Mouse (Mus musculus): Measurements from ENCODE around the gene Zbtb22.
A peak's percentile ranks its signal among the peaks of the same experiment; 100 is the strongest.

Zbtb22 gene

DNA sequence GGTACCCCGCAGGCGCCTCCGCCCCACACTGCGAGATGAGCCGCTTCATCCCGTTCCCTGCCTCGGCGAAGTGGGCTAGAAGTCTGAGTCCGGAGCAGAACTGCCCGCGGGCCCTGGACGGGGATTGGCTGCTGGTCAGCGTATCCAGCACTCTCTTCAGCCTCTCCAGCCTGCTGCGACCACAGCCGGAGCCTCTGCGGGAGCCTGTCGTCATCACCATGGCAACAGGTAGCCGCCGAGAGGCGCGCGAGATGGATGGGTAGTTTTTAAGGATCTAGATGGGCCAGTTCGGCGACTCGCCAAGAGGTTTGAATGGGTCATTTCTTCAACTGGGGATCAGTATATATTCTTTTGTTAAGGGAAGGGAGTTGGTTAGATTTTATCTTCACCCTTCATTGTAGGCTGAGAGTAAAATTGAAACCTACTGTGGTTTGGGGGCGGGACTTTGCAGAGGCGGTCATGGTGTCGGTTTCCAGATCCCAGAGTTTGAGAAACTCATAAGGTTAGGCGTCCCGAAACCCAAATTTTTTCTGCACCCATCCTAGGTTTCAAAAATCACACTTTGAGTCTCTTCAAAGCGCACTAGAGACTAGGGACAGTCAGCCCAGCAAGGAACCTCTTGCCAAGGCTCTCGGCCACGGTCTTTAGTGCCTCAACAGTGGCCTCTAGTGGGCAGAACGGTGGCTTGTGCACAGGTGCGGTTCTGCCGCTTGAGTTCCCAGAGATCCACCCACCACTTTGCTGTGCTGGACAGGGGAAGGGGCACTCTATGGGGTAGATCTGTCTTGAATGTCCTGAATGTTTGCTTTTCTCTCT is 4.8 kb downstream of the Zbtb22 start:
- DNase-seq (ENCODE audit: low read depth, low spot score): no peak

GRCm38 (mm10) chr17:33921361-33921760 is 5.7 kb downstream of the Zbtb22 start:
- DNase-seq (ENCODE audit: low read depth, low spot score): no peak

GRCm38 (mm10) chr17:33924577-33925283 is 9.0 kb downstream of the Zbtb22 start:
- no peak for DNase-seq (ENCODE audit: low read depth, low spot score)

DNA sequence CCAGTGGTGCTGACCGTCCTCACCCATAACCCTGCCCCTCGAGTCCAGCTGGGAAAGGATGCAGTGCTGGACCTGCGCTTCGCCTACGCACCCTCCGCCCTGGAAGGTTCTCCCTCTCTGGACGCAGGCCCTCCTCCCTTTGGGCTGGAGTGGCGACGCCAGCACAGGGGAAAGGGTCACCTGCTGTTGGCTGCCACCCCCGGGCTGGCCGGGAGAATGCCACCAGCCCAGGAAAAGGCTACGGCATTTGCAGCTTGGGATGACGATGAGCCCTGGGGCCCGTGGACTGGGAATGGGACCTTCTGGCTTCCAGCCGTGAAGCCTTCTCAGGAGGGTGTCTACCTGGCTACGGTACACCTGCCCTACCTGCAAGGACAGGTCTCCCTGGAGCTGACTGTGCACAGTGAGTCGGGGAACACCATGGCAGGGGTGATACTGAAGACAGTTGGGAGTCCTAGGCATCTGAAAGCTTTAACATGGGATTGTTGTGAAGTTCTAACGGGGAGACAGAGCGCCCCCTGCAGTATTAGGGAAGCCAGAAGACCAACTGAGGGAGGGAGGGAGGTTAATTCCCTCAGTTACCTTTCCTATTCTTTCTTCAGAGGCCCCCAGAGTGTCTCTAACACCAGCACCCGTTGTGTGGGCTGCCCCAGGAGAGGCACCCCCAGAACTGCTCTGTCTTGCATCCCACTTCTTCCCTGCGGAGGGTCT is 9.9 kb downstream of the Zbtb22 start:
- no peak for DNase-seq (ENCODE audit: low read depth, low spot score)

DNA sequence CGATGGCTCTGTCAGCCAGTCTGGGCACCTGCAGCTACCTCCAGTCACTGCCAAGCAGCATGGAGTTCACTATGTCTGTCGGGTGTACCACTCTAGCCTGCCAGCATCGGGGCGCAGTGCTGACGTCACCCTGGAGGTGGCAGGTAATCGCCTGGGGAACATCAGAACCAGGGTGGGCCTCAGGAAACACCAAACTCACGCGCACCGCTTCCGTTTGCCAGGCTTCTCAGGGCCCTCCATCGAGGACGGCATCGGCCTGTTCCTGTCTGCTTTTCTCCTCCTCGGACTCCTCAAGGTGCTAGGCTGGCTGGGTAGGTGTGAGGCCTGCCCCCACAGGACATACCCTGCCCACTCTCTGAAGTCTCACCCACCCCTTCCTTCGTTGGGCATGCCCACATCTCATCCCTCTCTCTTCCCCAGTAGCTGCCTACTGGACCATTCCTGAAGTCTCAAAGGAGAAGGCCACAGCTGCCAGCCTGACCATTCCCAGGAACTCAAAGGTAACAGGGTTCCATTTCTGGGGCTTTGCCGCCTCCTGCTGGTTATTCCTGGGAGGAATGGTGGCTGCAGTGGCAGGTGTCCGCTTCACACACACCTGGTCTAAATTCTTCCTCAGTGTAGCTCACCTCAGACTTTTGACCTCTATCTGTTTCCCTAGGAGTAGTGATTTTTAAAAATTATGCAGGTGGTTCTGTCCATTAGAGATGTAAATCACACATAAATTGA is 10.7 kb downstream of the Zbtb22 start:
- DNase-seq (ENCODE audit: low read depth, low spot score): no peak

GRCm38 (mm10) chr17:33928251-33928947 is 12.7 kb downstream of the Zbtb22 start:
- no peak for DNase-seq (ENCODE audit: low read depth, low spot score)

GRCm38 (mm10) chr17:33929371-33930279 is 13.9 kb downstream of the Zbtb22 start, which contains the start of gene Rgl2:
TSS of gene Rgl2 (plus strand) at chr17:33929543.
- peak; percentile 85 for DNase-seq (ENCODE audit: low read depth, low spot score)

DNA sequence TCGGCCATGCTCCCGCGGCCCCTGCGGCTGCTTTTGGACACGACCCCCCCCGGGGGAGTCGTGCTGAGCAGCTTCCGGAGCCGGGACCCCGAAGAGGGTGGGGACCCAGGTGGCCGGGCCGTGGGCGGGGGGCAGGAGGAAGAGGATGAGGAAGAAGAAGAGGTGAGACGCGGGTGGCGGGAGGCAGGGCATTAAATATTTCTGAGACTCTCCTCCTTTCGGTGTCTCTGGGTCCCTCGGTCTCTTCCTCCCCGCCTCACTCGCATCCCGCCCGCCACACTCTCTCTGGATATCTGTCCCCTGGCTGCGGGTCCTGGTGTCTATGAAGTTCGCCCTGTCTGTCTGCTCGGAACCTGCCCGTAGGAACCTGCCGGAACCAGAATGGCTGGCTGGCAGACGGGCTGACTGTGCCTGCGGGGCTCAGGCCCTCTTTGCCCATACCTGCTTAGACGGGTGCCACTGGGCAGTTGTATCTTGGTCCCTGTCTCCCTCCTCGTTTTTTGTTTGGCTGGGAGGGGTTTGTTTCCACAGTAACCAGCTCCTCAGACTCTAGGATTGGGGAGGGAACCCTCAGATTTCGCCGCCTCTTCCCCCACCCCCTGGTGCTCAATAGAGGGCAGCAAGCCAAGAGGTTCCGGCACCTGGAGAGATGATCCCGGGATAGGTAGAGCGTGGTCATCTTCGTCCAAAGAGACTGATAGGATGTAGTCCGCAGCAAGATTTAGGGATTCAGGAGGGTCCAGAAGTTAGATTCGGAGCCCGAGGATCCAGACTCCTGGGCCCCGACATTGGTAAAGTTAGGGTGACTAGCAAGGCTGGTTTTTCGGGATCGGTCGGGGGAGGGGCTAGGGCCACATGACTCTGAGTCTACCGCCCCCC is 14.8 kb downstream of the Zbtb22 start:
- no peak for DNase-seq (ENCODE audit: low read depth, low spot score)

GRCm38 (mm10) chr17:33931159-33931866 is 15.6 kb downstream of the Zbtb22 start:
- DNase-seq (ENCODE audit: low read depth, low spot score): no peak

DNA sequence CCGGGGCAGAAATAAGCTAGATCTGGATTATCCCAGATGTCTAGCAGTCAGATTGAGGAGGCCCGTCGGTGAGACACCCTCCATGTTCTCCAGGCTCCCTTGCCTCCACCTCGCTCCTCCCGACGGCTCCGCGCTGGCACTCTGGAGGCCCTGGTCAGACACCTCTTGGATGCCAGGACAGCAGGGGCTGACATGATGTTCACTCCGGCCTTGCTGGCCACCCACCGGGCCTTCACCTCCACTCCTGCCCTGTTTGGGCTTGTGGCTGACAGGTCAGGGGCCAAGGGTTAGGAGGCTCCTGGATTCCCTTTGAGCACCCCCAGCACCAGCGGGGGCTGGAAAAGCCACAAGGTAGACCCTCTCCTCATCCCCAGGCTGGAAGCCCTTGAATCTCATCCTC is 16.2 kb downstream of the Zbtb22 start:
- DNase-seq (ENCODE audit: low read depth, low spot score): no peak

GRCm38 (mm10) chr17:33932448-33932847 is 16.7 kb downstream of the Zbtb22 start:
- DNase-seq (ENCODE audit: low read depth, low spot score): no peak

- no peak for DNase-seq (ENCODE audit: low read depth, low spot score)
These were observed 17.3 kb downstream of the Zbtb22 start for GRCm38 (mm10) chr17:33932970-33933369.

DNA sequence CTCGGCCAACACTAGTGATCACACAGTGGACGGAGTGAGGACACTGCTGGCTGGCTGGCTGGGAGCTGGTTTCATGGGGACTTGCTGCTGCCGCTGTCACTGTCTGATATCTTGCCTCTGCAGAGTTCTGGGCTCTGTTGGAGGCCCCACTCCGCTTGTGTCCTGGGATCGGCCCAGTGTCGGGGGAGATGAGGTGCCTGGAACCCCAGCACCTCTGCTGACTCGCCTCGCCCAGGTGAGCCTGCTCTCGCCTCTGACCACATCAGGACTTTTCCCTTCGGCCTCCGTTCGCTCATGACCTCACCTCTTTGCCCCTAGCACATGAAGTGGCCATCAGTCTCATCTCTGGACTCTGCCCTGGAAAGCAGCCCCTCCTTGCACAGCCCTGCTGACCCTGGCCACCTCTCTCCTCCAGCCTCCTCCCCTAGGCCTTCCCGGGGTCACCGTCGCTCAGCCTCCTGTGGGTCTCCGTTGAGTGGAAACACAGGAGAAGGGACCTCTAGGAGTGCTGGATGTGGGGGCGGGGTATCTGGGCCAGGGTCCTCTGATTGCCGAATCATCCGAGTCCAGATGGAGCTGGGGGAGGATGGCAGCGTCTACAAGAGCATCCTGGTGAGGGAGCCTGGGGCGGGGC is 19.8 kb downstream of the Zbtb22 start:
- no peak for DNase-seq (ENCODE audit: low read depth, low spot score)

GRCm38 (mm10) chr17:33936993-33937392 is 21.3 kb downstream of the Zbtb22 start:
- DNase-seq (ENCODE audit: low read depth, low spot score): no peak

DNA sequence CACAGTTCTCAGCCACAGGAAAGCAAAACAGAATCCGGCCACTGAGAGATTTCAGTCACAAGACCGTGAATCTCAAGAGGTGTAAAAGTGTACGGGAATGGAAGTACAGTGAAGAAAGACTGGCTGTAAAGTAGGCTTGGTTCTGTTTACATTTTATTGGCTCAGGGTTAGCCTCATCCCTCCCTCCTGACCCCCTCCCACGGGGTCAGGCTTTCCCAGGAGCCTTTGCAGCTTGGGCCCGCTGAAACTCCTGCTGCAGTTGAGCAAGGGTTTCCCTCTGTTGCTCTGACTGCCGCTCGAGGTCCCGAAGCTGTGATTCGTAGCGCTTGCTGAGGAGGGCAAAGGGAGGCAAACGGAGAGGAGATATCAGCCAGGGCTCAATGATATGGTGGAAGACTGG is 23.1 kb downstream of the Zbtb22 start:
- no peak for DNase-seq (ENCODE audit: low read depth, low spot score)

GRCm38 (mm10) chr17:33940206-33940805 is 24.6 kb downstream of the Zbtb22 start, which contains the start of the genes Pfdn6 and Wdr46:
TSS of gene Pfdn6 (minus strand) at chr17:33940343.
TSS of gene Wdr46 (plus strand) at chr17:33940660.
- peak; percentile 90 for DNase-seq (ENCODE audit: low read depth, low spot score)

GRCm38 (mm10) chr17:33940981-33941380 is 25.3 kb downstream of the Zbtb22 start:
- no peak for DNase-seq (ENCODE audit: low read depth, low spot score)
